Mouse (Mus musculus): ENCODE results near the gene Sfxn4. TPM values are rescaled to one million over a fixed set of nuclear protein-coding genes. Genes with fewer than 3 reads are reported as not detected.

Gene Sfxn4
- polyA plus RNA-seq, 1 experiment, result 0.16 TPM

DNA sequence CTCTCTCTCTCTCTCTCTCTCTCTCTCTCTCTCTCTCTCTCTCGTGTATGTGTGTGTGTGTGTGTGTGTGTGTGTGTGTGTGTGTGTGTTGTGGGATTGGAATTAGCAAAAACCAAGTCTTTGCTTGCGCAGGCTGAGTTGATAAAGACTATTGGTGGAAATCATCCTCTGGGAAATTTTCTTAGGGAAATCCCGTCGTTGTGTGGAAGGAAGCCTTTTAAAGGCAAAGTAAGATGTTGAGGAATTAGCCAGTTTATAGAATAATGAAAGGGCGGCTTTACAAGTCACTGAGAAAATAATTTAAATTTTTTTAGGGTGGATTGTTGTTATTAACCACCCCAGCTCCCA, 29.8 kb upstream of the Sfxn4 start:
- TF ChIP-seq POLR2A (IDR thresholded peaks at IDR 0.05; ENCODE audit: low read depth, low read length), result no peak
- no peak for TF ChIP-seq CTCF (IDR thresholded peaks at IDR 0.05; ENCODE audit: extremely low read depth, insufficient read length, insufficient replicate concordance, low read depth, low read length)
- no peak overlapping the region for H3K4me3 ChIP-seq (ENCODE audit: low read depth, low read length)
- H3K27ac ChIP-seq (ENCODE audit: insufficient read depth, low read depth, low read length), result 0 out of 2 replicates have a peak overlapping the region, but pooled peaks have one; percentile 5
- WGBS, result 14% methylated on average over 4 of the region's 5 CpGs
- H3K4me1 ChIP-seq (ENCODE audit: control insufficient read depth, insufficient read depth, insufficient read length, low read length), result peaks cover 9% of the 10 kb centered on the region; the same call in 1 of the 2 replicates
- no peaks in the 10 kb centered on the region for H3K36me3 ChIP-seq (ENCODE audit: control insufficient read depth, insufficient read depth, low read length)
- H3K27me3 ChIP-seq (ENCODE audit: control insufficient read depth, insufficient read depth, low read length), result no peaks in the 10 kb centered on the region

DNA sequence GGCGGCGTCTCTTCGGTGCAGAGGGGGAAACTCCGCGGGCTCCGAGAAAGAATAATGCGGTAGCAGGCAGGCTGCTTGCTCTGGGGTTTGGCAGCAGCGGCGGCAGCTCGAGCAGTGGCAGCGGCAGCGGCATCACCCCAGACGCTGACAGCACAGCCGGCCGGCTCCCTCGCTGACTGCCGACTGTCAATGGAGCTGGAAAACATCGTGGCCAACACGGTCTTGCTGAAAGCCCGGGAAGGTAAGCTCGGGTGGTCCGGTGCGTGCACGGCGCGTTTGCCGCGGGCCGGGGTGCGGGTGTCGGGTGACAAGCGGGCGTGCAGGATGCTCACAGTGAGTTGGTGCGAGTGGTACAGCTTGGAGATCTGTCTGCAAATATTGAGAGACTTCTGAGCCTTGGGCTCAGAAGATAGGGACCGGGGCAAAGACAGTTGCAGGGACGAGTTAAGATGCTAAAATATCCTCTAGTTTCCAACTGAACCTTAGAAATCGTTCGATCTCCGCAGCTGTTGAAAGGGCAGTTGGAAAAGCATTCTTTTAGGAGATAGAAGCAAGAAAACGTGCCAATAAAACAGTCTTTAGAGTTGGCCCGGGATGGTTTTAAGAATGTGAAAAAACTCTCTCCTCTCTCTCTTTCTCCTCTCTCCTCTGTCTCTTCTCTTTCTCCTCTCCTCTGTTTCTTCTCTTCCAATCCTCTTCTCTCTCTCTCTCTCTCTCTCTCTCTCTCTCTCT, 29.3 kb upstream of the Sfxn4 start:
- Histone ChIP-seq H3K27me3 (ENCODE audit: control insufficient read depth, insufficient read depth, low read length) (no peaks in the 10 kb centered on the region), H3K4me1 (ENCODE audit: control insufficient read depth, insufficient read depth, insufficient read length, low read length) (peaks cover 8% of the 10 kb centered on the region; the same call in 1 of the 2 replicates), H3K27ac (ENCODE audit: insufficient read depth, low read depth, low read length) (peak overlapping the region; percentile 67), H3K4me3 (ENCODE audit: low read depth, low read length) (peak overlapping the region; percentile 77), H3K36me3 (ENCODE audit: control insufficient read depth, insufficient read depth, low read length) (no peaks in the 10 kb centered on the region)
- no peak for TF ChIP-seq POLR2A (IDR thresholded peaks at IDR 0.05; ENCODE audit: low read depth, low read length)
- no peak for TF ChIP-seq CTCF (IDR thresholded peaks at IDR 0.05; ENCODE audit: extremely low read depth, insufficient read length, insufficient replicate concordance, low read depth, low read length)
- under 1% methylated on average over 39 of the region's 41 CpGs for WGBS

DNA sequence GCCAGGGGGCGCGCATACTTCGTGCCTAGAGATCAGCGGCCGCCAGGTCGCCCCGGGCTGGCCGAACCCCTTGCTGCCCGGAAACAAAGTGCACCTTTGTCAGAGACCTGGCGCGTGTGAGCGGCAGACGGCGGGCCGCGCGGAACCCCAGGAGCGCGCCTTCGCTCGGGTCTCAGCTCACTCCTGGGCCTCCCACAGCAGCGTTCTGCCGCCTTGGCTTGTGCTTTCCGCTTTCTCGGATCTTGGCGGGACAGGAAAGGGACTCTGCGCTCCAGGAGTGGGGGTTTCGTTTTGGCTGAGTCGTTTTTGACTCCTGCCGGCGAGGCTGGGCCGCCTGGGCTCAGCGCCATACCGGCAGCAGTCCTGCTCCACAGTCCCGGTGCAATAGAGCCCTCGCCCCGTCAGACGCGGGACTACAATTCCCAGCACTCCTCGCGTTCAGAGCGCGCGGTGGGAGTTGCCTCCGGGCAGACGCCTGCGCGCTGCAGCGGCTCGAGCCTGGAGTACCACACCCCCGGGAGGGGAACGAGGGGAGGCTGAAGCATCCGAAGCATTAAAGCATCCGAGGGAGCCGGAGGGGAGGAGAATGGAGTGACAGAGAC, 28.5 kb upstream of the Sfxn4 start, which contains the start of gene Grk5:
TSS of gene Grk5 (plus strand) at position 36 of the 602 bp plus-strand sequence.
- Histone ChIP-seq H3K4me3 (ENCODE audit: low read depth, low read length) (peak within 1 kb of the TSS; percentile 77), H3K27ac (ENCODE audit: insufficient read depth, low read depth, low read length) (peak within 1 kb of the TSS; percentile 99), H3K27me3 (ENCODE audit: control insufficient read depth, insufficient read depth, low read length) (no peaks in the 10 kb centered on the region), H3K36me3 (ENCODE audit: control insufficient read depth, insufficient read depth, low read length) (no peaks in the 10 kb centered on the region), H3K4me1 (ENCODE audit: control insufficient read depth, insufficient read depth, insufficient read length, low read length) (peaks cover 8% of the 10 kb centered on the region; the same call in 1 of the 2 replicates)
- TF ChIP-seq POLR2A (IDR thresholded peaks at IDR 0.05; ENCODE audit: low read depth, low read length) (no peak; the same call in none of the 2 replicates), CTCF (IDR thresholded peaks at IDR 0.05; ENCODE audit: extremely low read depth, insufficient read length, insufficient replicate concordance, low read depth, low read length) (peak; percentile 91; the same call in 1 of the 2 replicates)
- under 1% methylated on average over 55 of the region's 55 CpGs for WGBS

DNA sequence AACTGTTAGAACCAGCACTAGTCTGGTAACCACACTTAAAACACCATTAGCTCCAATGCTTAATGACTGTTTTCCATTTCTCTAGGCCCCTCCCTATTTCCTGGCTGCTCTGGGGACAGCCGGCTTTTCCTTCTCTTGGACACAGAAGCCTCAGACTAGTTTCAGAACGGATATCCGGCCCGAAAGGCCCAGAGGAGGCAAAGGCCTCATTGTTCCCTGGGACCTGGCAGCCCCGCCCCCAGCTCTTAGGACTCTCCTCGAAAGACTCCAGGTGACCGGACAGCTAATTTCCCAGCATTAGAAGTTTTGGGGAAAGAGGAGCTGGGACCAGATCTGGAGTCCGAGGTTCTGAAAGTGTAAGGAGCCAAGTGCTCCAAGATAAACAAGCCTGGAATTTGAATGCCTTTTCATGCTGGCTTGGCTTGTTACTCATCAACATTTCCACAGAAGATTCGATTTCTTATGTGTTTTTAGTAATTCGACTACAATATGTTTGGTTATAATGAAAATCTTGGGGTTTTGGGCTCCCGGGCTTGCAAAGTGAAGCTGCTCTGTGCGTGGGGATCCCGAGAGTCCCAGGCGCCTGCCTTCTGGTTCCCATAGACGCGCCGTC, 27.9 kb upstream of the Sfxn4 start:
- TF ChIP-seq CTCF (IDR thresholded peaks at IDR 0.05; ENCODE audit: extremely low read depth, insufficient read length, insufficient replicate concordance, low read depth, low read length), result no peak; the same call in 1 of the 2 replicates
- TF ChIP-seq POLR2A (IDR thresholded peaks at IDR 0.05; ENCODE audit: low read depth, low read length), result no peak
- 5% methylated on average over 17 of the region's 17 CpGs for WGBS
- H3K27ac ChIP-seq (ENCODE audit: insufficient read depth, low read depth, low read length), result peak overlapping the region; percentile 99
- H3K36me3 ChIP-seq (ENCODE audit: control insufficient read depth, insufficient read depth, low read length), result no peaks in the 10 kb centered on the region
- peak overlapping the region; percentile 77 for H3K4me3 ChIP-seq (ENCODE audit: low read depth, low read length)
- H3K4me1 ChIP-seq (ENCODE audit: control insufficient read depth, insufficient read depth, insufficient read length, low read length), result peaks cover 8% of the 10 kb centered on the region; the same call in 1 of the 2 replicates
- no peaks in the 10 kb centered on the region for H3K27me3 ChIP-seq (ENCODE audit: control insufficient read depth, insufficient read depth, low read length)

DNA sequence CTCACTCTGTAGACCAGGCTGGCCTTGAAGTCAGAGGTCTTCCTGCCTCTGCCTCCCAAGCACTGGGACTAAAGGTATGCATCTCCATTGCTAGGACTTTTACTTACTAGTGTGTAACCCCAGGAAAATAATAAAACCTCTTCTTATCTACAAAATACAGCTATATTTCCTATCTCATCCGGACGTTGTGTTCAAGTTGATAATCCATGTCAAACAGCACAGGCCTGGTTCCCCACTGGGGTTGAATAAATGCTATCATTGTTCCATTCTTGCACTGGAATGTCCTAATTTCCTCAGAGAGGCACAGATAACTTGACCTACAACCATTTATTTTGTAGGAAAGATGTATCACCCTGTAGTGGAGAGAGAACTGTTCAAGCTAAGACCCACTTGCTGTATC, 26.4 kb upstream of the Sfxn4 start:
- Histone ChIP-seq H3K27ac (ENCODE audit: insufficient read depth, low read depth, low read length) (no peak overlapping the region), H3K4me3 (ENCODE audit: low read depth, low read length) (no peak overlapping the region), H3K36me3 (ENCODE audit: control insufficient read depth, insufficient read depth, low read length) (no peaks in the 10 kb centered on the region), H3K27me3 (ENCODE audit: control insufficient read depth, insufficient read depth, low read length) (no peaks in the 10 kb centered on the region), H3K4me1 (ENCODE audit: control insufficient read depth, insufficient read depth, insufficient read length, low read length) (peaks cover 8% of the 10 kb centered on the region; the same call in 1 of the 2 replicates)
- WGBS, result 48% methylated on average over 2 of the region's 2 CpGs
- TF ChIP-seq POLR2A (IDR thresholded peaks at IDR 0.05; ENCODE audit: low read depth, low read length), result no peak
- TF ChIP-seq CTCF (IDR thresholded peaks at IDR 0.05; ENCODE audit: extremely low read depth, insufficient read length, insufficient replicate concordance, low read depth, low read length), result no peak

DNA sequence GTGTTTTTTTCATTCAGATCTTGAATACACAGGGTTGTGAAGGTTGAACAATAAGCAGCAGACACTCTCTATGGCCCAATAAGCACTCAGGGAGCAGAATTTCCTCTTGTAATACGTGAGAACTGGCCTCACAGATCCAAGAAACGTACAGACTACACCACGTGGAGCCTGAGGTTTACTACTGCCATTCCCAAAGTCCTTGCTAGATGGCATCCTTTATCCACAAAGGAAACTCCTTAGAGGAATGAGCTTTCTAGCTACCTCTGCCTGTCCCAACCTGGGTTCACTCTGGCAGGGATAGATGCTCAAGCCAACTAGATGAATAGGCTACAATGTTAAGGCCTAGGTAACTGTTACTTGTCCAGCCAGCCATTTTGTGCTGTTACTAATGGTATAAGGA, 21.9 kb upstream of the Sfxn4 start:
- Histone ChIP-seq H3K27ac (ENCODE audit: insufficient read depth, low read depth, low read length) (no peak overlapping the region), H3K4me1 (ENCODE audit: control insufficient read depth, insufficient read depth, insufficient read length, low read length) (no peaks in the 10 kb centered on the region), H3K4me3 (ENCODE audit: low read depth, low read length) (no peak overlapping the region), H3K36me3 (ENCODE audit: control insufficient read depth, insufficient read depth, low read length) (no peaks in the 10 kb centered on the region), H3K27me3 (ENCODE audit: control insufficient read depth, insufficient read depth, low read length) (no peaks in the 10 kb centered on the region)
- TF ChIP-seq CTCF (IDR thresholded peaks at IDR 0.05; ENCODE audit: extremely low read depth, insufficient read length, insufficient replicate concordance, low read depth, low read length) (no peak), POLR2A (IDR thresholded peaks at IDR 0.05; ENCODE audit: low read depth, low read length) (no peak)
- WGBS, result 4% methylated on average over 3 of the region's 3 CpGs

All from small intestine, adult 2 months (tissue).